Mouse (Mus musculus): ENCODE measurements around the gene Tspan5.

Tspan5 gene

DNA sequence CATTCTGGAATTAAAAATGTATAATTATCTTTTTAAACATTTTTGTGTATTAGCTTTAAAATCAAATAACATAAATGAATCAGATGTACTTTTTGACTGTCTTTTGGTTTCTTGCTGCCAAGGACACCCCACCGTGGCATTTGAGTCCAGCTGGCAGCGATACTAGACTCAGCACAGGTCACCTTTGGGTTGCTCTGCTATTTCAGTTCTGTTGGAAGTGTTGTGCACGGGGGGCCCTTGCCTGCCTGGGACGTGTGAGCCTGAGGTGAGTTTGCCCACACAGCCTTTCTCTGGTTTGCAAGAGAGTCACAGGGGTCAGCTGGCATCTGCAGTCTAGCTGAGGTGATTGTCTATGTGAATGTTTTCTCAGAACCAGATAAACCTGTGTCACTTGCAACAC is 65.8 kb downstream of the Tspan5 start:
- no peak for DNase-seq (ENCODE audit: low spot score)

DNA sequence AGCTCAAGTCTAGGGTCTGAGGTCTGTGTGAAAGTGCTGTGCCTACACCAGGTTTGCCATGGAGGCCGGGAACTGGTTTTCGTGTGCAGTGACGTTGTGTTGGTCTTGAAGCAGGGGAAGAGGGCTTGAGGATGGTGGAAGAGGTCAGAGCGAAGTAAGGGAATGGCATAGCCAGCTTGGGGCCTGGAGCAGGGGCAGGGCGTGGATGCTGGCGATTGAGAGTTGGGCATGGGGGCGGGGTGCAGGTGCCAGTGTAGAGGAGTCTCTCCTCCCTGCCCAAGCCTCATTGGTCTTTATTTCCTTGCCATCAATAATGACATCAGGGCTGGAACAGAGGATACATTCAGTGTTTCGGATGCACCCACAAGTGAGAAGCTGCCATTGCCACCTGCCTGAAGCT is 67.5 kb downstream of the Tspan5 start:
- no peak for DNase-seq (ENCODE audit: low spot score)

DNA sequence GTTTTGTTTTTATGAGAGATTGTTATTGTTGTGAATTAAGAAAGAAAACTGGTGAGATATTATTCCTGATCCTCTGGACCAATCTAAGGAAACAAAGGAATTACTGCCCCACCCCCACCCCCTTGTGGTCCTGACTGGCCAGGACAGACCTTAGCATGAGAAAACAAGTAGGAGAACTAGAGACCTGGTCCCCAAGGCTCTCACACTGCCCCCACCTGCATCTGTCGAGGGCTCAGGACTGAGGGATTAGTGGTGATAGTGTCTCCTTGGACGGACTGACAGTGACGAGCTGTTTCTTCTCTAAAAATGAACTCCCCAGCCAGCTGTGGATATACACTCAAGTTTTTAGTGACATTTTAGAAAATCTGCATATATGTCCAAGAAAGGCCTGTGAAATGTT is 70.6 kb downstream of the Tspan5 start:
- DNase-seq (ENCODE audit: low spot score): no peak

GRCm38 (mm10) chr3:138813139-138813810 is 71.3 kb downstream of the Tspan5 start:
- no peak for DNase-seq (ENCODE audit: low spot score)

GRCm38 (mm10) chr3:138814457-138814856 is 72.5 kb downstream of the Tspan5 start:
- no peak for DNase-seq (ENCODE audit: low spot score)

GRCm38 (mm10) chr3:138815127-138815837 is 73.3 kb downstream of the Tspan5 start:
- DNase-seq (ENCODE audit: low spot score): no peak

- no peak for DNase-seq (ENCODE audit: low spot score)
Measured at GRCm38 (mm10) chr3:138816888-138817656, 75.1 kb downstream of the Tspan5 start.

- DNase-seq (ENCODE audit: low spot score): no peak
Measured at GRCm38 (mm10) chr3:138819862-138820261, 77.9 kb downstream of the Tspan5 start.

DNA sequence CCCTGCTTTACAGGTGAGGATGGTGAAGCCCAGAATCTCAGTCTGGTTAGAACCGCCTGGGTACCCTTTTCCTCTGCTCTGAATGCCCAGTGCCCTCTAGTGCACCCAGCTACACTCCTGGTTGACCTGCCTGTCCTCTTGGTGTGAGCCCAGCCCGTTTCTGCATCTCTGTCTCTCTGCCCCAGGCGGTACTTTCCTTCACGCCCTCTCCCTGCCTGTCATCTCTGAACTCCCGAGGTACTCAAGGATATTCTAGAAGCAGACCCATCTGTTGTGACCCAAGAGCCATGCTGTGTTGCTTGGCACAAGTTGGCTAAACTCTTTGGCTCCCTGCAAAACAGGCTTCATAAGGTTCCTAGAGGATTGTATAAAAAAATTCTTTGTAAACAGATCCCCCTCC is 78.3 kb downstream of the Tspan5 start:
- no peak for DNase-seq (ENCODE audit: low spot score)

DNA sequence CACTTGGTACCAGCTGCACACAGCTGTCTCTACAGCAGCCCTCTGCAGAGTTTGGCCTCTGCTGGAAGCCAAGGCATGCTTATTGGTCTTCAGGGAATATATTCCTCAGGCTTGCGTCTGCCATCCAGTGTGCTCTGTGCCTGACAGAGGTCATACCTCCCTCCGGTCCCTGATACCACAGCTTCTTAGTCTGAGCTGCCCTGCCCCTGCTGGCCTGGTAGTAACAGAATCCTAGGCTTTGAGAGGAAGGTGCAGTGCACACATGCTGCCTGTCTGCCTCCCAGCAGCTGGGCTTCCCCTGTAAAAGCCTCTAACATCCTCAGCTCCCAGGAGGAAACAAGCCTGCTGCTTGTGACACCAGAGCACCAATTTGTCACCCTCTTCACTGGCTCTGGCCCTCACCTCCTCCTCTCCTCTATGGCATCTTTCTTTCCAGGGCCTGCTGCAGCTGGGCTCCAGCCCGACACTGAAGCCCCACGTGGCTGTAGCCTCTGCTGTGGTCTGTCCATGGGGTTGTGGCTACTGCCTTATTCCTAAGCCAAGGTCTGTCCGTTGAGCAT is 80.0 kb downstream of the Tspan5 start:
- DNase-seq (ENCODE audit: low spot score): no peak

- DNase-seq (ENCODE audit: low spot score): no peak
Measured at GRCm38 (mm10) chr3:138823857-138824256, 81.9 kb downstream of the Tspan5 start.

DNA sequence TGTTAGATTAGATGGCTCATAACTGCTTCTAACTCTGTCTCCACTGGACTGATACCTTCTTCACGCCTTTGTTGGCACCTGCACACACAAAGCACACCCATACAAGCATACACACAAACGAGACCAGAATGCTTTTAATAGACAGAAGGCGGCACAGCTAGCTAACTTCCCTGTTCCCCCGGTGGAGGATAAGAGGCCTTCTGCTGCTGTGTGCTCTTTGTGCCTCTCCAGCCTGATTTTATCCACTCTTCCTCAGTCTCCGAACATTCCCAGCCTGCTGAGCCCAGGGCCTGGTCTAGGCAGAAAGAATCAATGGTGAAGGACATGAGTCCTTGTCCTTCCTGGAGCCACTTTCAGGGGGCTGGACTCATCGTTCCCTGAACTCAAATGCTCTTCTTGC is 83.3 kb downstream of the Tspan5 start:
- DNase-seq (ENCODE audit: low spot score): no peak

DNA sequence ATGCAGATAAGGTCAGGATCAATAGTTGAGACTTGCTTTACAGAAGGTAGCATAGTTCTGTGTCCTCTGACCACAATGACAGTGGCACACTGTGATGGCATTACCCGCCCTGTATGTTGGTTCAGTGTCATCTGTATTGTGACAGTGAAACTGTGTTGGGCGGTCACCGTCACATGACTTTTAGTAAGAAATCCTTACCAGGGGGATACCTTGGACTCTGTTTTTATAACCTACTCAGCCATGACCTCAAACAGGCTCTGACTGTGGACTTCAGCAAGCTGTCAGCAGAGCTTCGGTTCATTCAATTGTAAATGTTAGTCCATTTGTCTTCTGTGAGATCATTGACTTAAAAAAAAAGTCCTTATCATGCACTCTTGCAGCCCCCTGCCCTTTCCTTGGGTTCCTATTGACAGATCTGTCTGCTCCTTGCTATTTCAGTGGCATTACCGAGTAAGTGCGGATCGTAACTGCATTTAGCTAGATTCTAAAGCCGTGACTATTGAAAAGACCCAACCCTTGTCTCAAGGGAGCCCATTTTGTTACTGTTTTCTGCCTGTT is 84.3 kb downstream of the Tspan5 start:
- DNase-seq (ENCODE audit: low spot score): no peak

DNA sequence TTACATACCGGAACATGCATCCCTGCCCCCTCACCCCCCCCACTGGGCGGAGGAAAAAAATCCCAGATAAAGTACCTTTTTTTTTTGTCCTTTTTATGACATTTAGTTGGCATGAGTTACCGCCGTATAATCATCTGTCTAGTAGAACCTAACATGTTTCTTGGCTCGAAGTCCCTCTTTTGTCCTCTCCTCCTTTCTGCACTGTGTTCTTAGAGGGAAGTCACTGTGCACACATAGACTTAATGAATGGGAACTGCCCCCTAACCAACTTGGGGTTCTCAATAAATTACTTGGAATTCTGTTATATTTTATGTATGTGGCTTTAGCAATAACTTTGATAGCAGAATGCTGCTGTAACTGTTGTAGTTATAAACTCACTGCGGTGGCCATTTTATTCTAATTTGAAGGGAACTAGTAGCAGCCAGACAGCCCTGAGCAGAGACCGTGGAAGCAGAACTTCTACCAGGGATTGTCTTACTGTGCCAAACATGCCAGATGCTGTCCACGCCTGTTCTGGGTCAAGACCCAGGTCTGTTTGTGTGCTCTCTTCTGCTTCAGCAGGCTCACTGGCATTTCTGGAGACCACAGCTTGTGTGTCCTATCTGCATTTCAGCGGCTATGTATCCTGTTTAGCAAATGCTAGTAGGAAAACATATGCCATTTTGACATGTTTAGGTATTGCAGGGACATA is 91.0 kb downstream of the Tspan5 start:
- no peak for DNase-seq (ENCODE audit: low spot score)

- no peak for DNase-seq (ENCODE audit: low spot score)
Measured at GRCm38 (mm10) chr3:138834174-138834573, 92.2 kb downstream of the Tspan5 start.

GRCm38 (mm10) chr3:138836937-138837336 is 94.9 kb downstream of the Tspan5 start:
- DNase-seq (ENCODE audit: low spot score): no peak

- DNase-seq (ENCODE audit: low spot score): no peak
Measured at GRCm38 (mm10) chr3:138837651-138838050, 95.7 kb downstream of the Tspan5 start.

- no peak for DNase-seq (ENCODE audit: low spot score)
Measured at GRCm38 (mm10) chr3:138839656-138840055, 97.7 kb downstream of the Tspan5 start.

DNA sequence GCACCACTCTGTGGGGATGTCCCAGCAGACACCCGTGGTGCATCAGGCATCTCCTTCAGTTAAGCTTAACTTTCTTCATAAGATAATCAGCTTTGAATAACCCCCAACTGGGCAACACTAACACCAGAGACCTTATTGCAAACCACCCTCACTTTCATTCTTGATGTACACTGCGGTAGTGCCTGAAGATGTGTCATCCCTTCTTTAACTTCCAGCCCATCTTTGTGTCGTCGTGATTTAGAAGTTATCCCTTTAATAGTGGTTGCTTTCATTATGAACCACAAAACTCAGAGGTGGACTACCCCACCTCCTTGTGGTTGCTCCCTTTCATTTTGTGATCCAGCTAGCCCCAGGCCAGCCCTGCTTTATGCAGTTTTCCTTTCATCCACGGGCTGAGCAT is 99.3 kb downstream of the Tspan5 start:
- DNase-seq (ENCODE audit: low spot score): no peak

DNA sequence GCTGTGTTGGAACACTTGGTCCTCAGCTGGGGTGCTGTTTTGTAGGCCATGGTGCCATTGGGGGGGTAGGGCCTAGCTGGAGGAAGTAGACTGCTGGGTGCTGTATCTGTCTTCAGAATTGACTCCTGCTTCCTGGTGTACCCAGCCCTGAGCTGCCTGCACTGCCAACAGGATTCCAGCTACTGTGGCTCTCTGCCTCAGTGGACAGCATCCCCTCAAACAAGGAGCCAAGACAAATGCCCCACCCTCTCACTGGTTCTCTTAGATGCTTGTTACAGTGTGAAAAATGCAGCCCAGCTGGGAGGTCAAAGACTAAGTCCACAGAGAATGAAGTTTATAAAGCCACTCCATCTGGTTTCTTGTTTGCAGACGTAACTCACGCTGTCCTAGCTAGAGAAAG is 101.2 kb downstream of the Tspan5 start:
- no peak for DNase-seq (ENCODE audit: low spot score)

DNA sequence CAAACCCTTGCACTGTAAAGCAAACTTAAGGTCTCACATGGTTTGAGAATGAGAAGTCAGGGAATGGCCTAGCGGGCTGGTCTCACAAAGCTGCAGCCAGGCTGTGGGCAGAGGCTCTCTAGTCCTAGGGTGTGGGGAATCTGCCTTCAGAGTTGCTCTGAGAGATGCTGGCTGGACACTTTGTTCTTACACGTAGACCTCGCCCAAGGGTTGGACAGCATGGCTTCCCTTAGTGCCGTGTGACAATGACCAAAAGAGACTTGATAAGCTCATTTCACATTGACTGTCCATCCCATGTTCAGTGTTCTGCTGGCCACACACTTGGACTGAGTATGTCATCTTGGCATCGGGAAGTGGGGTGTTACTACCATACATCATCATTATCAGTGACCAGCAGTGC is 101.6 kb downstream of the Tspan5 start:
- DNase-seq (ENCODE audit: low spot score): no peak

- DNase-seq (ENCODE audit: low spot score): no peak
Measured at GRCm38 (mm10) chr3:138845820-138846219, 103.8 kb downstream of the Tspan5 start.

All from ovary, postnatal 36 days (tissue).